Mouse (Mus musculus) heart, embryonic 11.5 days (tissue): ENCODE measurements at regions not wholly inside any gene's neighbourhood (a gene's known extent, or its start where the extent isn't known, plus 50 kb on each side); places are given as distances from the start of the nearest gene placed in this dataset.
"Not testable (repeated sequence)": the region's sequence is repeated elsewhere in the genome, so short reads cannot be mapped to it uniquely, and the experiment has no call there.

Experiments used
- ATAC-seq: fragments of 200-750 bp; cut with Nextera tagmentation; replicated peaks from 2 replicates; pipeline ENCODE4 v1.8.0; 2017; ENCODE audit warnings: moderate library complexity; ENCODE audit not compliant: insufficient number of reproducible peaks, low FRiP score, low TSS enrichment
- H3K27ac ChIP-seq: fragments of 300-500 bp; sonication (generic); 2 replicates; pipeline ENCODE4 v1.5.1; 2014; ENCODE audit warnings: mild to moderate bottlenecking, low read depth, low read length
- H3K27me3 ChIP-seq: fragments of 300-500 bp; sonication (generic); 2 replicates; pipeline ENCODE4 v1.6.1; 2014; ENCODE audit warnings: mild to moderate bottlenecking, low read length, mixed read lengths; ENCODE audit not compliant: control insufficient read depth, insufficient read depth
- H3K36me3 ChIP-seq: fragments of 300-500 bp; sonication (generic); 2 replicates; pipeline ENCODE4 v1.6.1; 2014; ENCODE audit warnings: mild to moderate bottlenecking, low read length, moderate library complexity, mixed read lengths; ENCODE audit not compliant: control insufficient read depth, insufficient read depth
- H3K4me1 ChIP-seq: fragments of 300-500 bp; sonication (generic); 2 replicates; pipeline ENCODE4 v1.6.1; 2014; ENCODE audit warnings: low read length; ENCODE audit not compliant: control insufficient read depth, insufficient read depth
- H3K4me2 ChIP-seq: fragments of 300-500 bp; sonication (generic); 2 replicates; pipeline ENCODE4 v1.6.1; 2014; ENCODE audit warnings: mild to moderate bottlenecking, moderate library complexity
- H3K4me3 ChIP-seq: fragments of 300-500 bp; sonication (generic); 2 replicates; pipeline ENCODE4 v1.5.1; 2014; ENCODE audit warnings: low read depth, low read length
- H3K9ac ChIP-seq: fragments of 300-500 bp; sonication (generic); 2 replicates; pipeline ENCODE4 v1.6.1; 2014; ENCODE audit warnings: mild to moderate bottlenecking, low read depth, low read length, moderate library complexity
- H3K9me3 ChIP-seq: fragments of 300-500 bp; sonication (generic); replicated peaks from 2 replicates; pipeline ENCODE4 v1.6.1; 2016; ENCODE audit warnings: low read length; ENCODE audit not compliant: control insufficient read depth
- WGBS: fragments of 180-500 bp; shearing (Covaris S2); extraction: QIAGEN DNeasy Blood & Tissue Kit; methylation state at CpG from one replicate; pipeline ENCODE4 v1.1.7; 2014; ENCODE audit not compliant: insufficient replicate concordance; 5-methylcytosine and 5-hydroxymethylcytosine counted together

DNA sequence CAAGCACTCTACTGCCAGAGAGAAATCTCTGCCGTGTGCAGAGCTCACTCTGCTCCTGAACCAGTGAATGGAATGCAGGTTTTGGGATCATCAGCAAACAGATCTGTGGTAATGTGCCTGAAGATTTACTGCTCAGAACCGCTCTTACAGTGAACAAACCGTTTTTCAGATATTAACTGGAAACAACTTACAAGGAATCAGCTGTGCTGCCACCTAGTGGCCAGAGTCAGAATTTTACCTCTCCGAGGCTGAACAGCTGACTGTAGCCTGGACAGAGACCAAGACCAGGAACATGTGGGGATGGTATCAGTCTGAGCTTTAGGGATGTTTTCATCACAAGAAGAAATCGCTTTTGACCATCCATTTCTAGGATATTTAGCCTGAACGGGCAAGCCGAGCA, 65.3 kb downstream of the Gm15023 start:
- H3K36me3 ChIP-seq, H3K9me3 ChIP-seq, ATAC-seq, H3K27me3 ChIP-seq, H3K27ac ChIP-seq, H3K4me2 ChIP-seq, H3K9ac ChIP-seq, H3K4me3 ChIP-seq, H3K4me1 ChIP-seq: not testable (repeated sequence)
- WGBS = 19% methylated on average over 6 of the region's 7 CpGs

DNA sequence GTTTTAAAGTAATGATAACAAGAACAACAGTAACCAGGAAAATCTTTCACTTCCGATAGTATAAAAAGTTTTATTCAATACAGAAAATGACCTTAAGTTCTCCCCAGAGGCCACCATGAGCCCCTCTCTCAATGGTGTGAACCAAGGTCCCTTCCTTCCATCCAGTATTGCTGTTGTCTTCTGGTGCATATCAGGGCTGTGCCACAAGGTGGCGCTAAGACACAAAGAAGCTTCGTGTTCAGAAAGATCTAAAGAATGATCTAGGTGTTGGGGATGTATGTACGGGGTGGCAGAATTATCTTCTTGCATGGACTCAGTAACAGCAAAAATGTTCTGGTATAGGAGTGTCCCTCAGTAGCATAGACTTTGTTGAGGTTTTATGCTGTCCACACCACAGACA, 66.6 kb downstream of the Gm15023 start:
- not testable (repeated sequence) for H3K27ac ChIP-seq, H3K4me2 ChIP-seq, H3K4me3 ChIP-seq, H3K9me3 ChIP-seq, H3K36me3 ChIP-seq, H3K9ac ChIP-seq, H3K4me1 ChIP-seq, H3K27me3 ChIP-seq, ATAC-seq
- WGBS = 16% methylated on average over 4 of the region's 4 CpGs

DNA sequence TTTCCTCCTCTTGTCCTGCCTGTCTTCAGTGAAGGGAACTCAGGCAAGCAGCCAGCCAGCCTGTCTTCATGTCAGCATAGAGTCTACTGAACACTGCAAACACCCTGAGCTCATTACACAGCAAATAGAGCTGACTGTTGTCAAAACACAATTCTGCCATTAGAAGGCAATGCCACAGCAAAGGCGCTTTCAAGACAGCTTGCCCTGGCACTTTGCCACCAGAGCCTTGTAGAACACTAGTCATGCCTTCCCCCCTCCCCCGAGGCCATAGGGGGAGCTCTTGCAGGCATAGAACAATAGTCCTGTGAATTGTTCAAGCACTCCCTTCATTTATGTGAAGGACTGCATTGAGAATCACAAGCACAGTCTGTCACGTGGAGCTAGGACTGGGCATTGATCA, 75.8 kb downstream of the Gm15023 start:
- Histone ChIP-seq H3K4me2 (no peak overlapping the region), H3K27ac (no peak overlapping the region), H3K27me3 (no peaks in the 10 kb centered on the region), H3K9me3 (no peaks in the 10 kb centered on the region), H3K9ac (no peak overlapping the region), H3K4me3 (no peak overlapping the region), H3K36me3 (no peaks in the 10 kb centered on the region), H3K4me1 (no peaks in the 10 kb centered on the region)
- ATAC-seq = no peak
- WGBS = 55% methylated on average over 3 of the region's 3 CpGs

DNA sequence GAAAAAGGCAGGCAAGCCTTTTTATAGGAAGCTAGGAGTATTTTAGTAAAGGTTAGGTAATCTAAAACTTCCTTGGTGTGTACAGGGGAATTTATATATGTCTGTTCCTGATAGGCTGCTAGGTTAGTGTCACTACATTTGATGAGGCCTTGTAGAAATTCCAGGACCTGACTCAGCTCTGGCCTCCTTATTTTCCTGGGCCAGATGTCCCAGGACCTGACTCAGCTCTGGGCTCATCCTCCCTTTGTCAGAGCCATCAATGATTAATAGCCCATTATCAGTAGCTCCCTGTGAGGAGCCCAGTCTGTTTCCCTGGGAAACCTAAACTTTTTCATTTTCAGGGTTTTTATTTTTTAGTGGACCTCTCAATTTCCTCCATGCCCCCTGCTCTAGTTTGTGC, 79.3 kb downstream of the Gm15023 start:
- no peaks in the 10 kb centered on the region for H3K4me1 ChIP-seq
- H3K4me2 ChIP-seq = no peak overlapping the region
- no peak overlapping the region for H3K27ac ChIP-seq
- ATAC-seq = no peak
- H3K9ac ChIP-seq = no peak overlapping the region
- no peak overlapping the region for H3K4me3 ChIP-seq
- peaks cover 2% of the 10 kb centered on the region for H3K27me3 ChIP-seq
- H3K36me3 ChIP-seq = no peaks in the 10 kb centered on the region
- H3K9me3 ChIP-seq = no peaks in the 10 kb centered on the region

DNA sequence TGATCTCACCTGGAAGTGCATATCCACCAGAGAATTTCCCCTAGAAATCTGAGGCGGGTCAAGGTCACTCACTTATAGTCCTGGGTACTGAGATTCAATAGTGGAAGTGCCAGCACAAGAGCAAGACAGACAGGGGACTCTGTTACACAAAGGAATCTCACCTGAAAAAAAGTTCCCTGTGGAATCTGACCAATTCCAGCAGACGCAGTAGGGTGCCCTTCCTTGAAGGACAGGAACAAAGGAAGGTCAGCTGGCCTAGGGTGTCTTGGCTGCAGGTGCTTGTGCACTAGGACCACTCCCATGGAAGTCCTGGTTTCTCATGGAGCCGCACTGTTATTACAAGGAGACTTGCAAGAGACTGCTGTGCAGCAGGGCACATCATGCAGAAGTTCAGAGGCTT, 81.2 kb downstream of the Gm15023 start:
- peaks cover 2% of the 10 kb centered on the region for H3K27me3 ChIP-seq
- H3K4me2 ChIP-seq = no peak overlapping the region
- H3K4me1 ChIP-seq = no peaks in the 10 kb centered on the region
- H3K36me3 ChIP-seq = no peaks in the 10 kb centered on the region
- H3K9ac ChIP-seq = no peak overlapping the region
- H3K4me3 ChIP-seq = no peak overlapping the region
- no peak for ATAC-seq
- H3K27ac ChIP-seq = no peak overlapping the region
- H3K9me3 ChIP-seq = no peaks in the 10 kb centered on the region
- WGBS = 47% methylated on average over 3 of the region's 3 CpGs

DNA sequence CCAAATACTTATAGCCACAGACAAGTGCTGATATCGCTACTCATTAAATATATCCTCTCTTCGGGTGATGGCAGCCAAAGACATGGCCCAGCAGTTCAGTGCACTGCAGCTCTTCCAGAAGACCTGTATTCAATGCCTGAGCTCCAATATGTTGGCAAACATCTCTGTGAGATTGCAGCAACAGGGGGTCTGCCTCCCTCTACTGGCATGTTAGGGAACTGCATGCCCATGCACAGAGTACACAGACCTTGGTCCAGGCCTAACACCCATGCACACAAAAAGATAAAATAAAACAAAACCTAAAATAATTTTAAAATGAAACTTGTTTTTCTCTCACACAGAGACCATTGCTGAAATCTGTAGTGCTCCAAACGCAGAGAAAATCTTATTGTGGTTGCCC, 82.1 kb upstream of the Zmat1 start:
- H3K36me3 ChIP-seq, H3K27me3 ChIP-seq, H3K4me1 ChIP-seq, H3K9ac ChIP-seq, ATAC-seq, H3K4me3 ChIP-seq, H3K4me2 ChIP-seq, H3K27ac ChIP-seq, H3K9me3 ChIP-seq: not testable (repeated sequence)
- 34% methylated on average over 2 of the region's 3 CpGs for WGBS

DNA sequence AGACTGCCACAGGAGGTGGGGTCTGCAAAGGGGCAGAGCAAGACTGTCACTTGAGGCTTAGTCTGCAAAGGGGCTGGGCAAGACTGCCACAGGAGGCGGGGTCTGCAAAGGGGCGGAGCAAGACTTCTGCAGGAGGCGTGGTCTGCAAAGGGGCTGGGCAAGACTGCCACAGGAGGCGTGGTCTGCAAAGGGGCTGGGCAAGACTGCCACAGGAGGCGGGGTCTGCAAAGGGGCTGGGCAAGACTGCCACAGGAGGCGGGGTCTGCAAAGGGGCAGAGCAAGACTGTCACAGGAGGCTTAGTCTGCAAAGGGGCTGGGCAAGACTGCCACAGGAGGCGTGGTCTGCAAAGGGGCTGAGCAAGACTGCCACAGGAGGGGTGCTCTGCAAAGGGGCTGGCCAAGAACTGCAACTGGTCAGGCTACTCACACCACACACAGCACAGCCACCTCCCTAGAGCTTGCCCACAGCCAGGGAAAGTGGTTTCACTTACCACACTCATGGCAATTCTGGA, 78.1 kb upstream of the Zmat1 start:
- H3K9me3 ChIP-seq, ATAC-seq, H3K27me3 ChIP-seq, H3K4me2 ChIP-seq, H3K36me3 ChIP-seq, H3K9ac ChIP-seq, H3K4me1 ChIP-seq, H3K4me3 ChIP-seq, H3K27ac ChIP-seq: not testable (repeated sequence)
- WGBS = 33% methylated on average over 7 of the region's 7 CpGs

DNA sequence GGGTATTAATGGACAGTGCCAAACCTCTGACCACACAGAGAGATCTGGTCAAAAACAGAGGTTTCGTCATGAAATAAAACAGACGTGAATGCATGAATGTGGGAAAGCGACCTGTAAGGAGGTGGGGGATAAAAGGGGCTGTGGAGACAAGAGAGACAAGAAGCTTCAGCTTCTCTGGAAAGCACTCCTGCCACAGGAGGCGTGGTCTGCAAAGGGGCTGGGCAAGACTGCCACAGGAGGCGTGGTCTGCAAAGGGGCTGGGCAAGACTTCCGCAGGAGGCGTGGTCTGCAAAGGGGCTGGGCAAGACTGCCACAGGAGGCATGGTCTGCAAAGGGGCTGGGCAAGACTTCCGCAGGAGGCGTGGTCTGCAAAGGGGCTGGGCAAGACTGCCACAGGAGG, 77.6 kb upstream of the Zmat1 start:
- H3K27me3 ChIP-seq, H3K9me3 ChIP-seq, H3K4me2 ChIP-seq, H3K27ac ChIP-seq, ATAC-seq, H3K9ac ChIP-seq, H3K36me3 ChIP-seq, H3K4me1 ChIP-seq, H3K4me3 ChIP-seq: not testable (repeated sequence)
- WGBS = 25% methylated on average over 7 of the region's 9 CpGs

DNA sequence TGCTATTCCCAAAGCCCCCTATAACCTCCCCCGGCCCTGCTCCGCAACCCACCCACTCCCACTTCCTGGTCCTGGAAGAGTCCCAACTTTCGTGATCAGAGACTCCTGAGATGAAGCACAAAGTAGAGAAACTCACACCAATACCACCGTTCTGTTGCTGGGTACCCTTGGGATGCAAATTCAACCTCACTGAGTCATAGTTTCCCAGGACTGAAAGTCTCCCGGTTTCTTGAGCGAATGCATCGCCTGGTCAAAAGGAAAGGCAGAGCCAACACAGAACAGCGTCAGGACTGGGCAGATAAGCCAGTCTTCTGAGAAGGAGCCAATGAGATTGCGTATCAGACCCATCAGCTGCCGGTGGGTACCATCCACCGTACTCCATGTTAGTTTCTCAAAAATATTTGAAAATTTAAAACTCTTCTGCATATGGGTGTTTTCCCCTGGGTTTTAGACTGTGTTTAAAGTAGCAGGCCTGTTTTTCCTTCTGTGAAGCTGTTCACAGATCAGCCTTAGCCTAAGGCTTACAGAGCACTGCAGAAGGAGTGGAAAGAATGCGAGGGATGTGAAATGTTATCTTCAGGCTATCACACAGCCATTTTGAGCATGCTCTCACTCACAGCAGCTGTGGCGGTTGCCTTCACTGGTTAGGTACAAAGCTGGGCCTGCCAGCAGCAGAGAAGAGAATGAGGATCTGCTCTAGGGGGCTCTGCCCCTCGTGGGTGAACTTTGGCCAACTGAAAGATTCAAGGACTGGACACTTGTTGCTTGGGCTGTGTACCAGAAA, 77.0 kb upstream of the Zmat1 start:
- H3K27ac ChIP-seq, H3K4me3 ChIP-seq, H3K4me2 ChIP-seq, H3K27me3 ChIP-seq, H3K4me1 ChIP-seq, H3K9me3 ChIP-seq, H3K36me3 ChIP-seq, H3K9ac ChIP-seq: not testable (repeated sequence)
- 43% methylated on average over 13 of the region's 14 CpGs for WGBS
- ATAC-seq = peak; percentile 46; the same call in 1 of the 2 replicates
